Mouse (Mus musculus): ENCODE data around the gene Dclk2. TPM values are rescaled to one million over a fixed set of nuclear protein-coding genes. Genes with fewer than 3 reads are reported as not detected.

The Dclk2 gene
- 1.5 and 1.9 TPM in 2 replicates for polyA plus RNA-seq (2012; rRNA removed)

GRCm38 (mm10) chr3:86920343-86921083 lies at the start of gene Dclk2:
TSS of gene Dclk2 (minus strand) at chr3:86920852.

Other genes with a start within 250 kb of the Dclk2 start
- gene Cd1d1, start 78.6 kb upstream of the Dclk2 start, polyA plus RNA-seq (2012; rRNA removed) = 1.1 and 1.4 TPM in 2 replicates

Measured in stomach, adult 2 months (tissue).